Mouse (Mus musculus): Measurements from ENCODE around the gene Vdac1. TPM values are rescaled to one million over a fixed set of nuclear protein-coding genes. Genes with fewer than 3 reads are reported as not detected.
A peak's percentile ranks its signal among the peaks of the same experiment; 100 is the strongest.
"Not testable (repeated sequence)": the region's sequence is repeated elsewhere in the genome, so short reads cannot be mapped to it uniquely, and the experiment has no call there.

The Vdac1 gene
- polyA plus RNA-seq, 1 experiment, result 341 TPM

GRCm38 (mm10) chr11:52350924-52351323 lies 9.7 kb upstream of the Vdac1 start:
- peaks cover 15% of the 10 kb centered on the region; the same call in 1 of the 2 replicates for H3K4me1 ChIP-seq (ENCODE audit: control insufficient read depth, insufficient read depth, low read length)
- no peak overlapping the region for H3K4me3 ChIP-seq (ENCODE audit: insufficient read depth, low read depth, low read length)
- 4% methylated on average over 9 of the region's 9 CpGs for WGBS
- no peaks in the 10 kb centered on the region for H3K36me3 ChIP-seq (ENCODE audit: control insufficient read depth, insufficient read depth, low read length)
- H3K27ac ChIP-seq (ENCODE audit: insufficient read depth, low read depth, low read length), result peak overlapping the region; percentile 40; the same call in 1 of the 2 replicates
- DNase-seq, result peak; percentile 87
- no peaks in the 10 kb centered on the region for H3K27me3 ChIP-seq (replicated peaks; ENCODE audit: control insufficient read depth, insufficient read depth, low read length)
- no peak for TF ChIP-seq POLR2A (IDR thresholded peaks at IDR 0.05; ENCODE audit: low read depth, low read length)
- TF ChIP-seq CTCF (conservative IDR thresholded peaks at IDR 0.05; ENCODE audit: insufficient read depth, insufficient read length, low read depth, low read length), result peak; percentile 41

- Histone ChIP-seq H3K27me3 (replicated peaks; ENCODE audit: control insufficient read depth, insufficient read depth, low read length) (no peaks in the 10 kb centered on the region), H3K4me1 (ENCODE audit: control insufficient read depth, insufficient read depth, low read length) (peaks cover 12% of the 10 kb centered on the region; the same call in 1 of the 2 replicates), H3K36me3 (ENCODE audit: control insufficient read depth, insufficient read depth, low read length) (no peaks in the 10 kb centered on the region), H3K4me3 (ENCODE audit: insufficient read depth, low read depth, low read length) (no peak overlapping the region), H3K27ac (ENCODE audit: insufficient read depth, low read depth, low read length) (no peak overlapping the region)
- WGBS, result 93% methylated on average over 3 of the region's 3 CpGs
- no peak for DNase-seq
- no peak for TF ChIP-seq CTCF (conservative IDR thresholded peaks at IDR 0.05; ENCODE audit: insufficient read depth, insufficient read length, low read depth, low read length)
- TF ChIP-seq POLR2A (IDR thresholded peaks at IDR 0.05; ENCODE audit: low read depth, low read length), result no peak
These were observed 8.4 kb upstream of the Vdac1 start for GRCm38 (mm10) chr11:52352271-52352670.

- no peak for DNase-seq
- WGBS, result 87% methylated on average over 5 of the region's 5 CpGs
- no peaks in the 10 kb centered on the region for H3K27me3 ChIP-seq (replicated peaks; ENCODE audit: control insufficient read depth, insufficient read depth, low read length)
- H3K4me3 ChIP-seq (ENCODE audit: insufficient read depth, low read depth, low read length), result no peak overlapping the region
- H3K36me3 ChIP-seq (ENCODE audit: control insufficient read depth, insufficient read depth, low read length), result no peaks in the 10 kb centered on the region
- H3K27ac ChIP-seq (ENCODE audit: insufficient read depth, low read depth, low read length), result no peak overlapping the region
- TF ChIP-seq CTCF (conservative IDR thresholded peaks at IDR 0.05; ENCODE audit: insufficient read depth, insufficient read length, low read depth, low read length) (no peak), POLR2A (IDR thresholded peaks at IDR 0.05; ENCODE audit: low read depth, low read length) (no peak)
- peaks cover 19% of the 10 kb centered on the region for H3K4me1 ChIP-seq (ENCODE audit: control insufficient read depth, insufficient read depth, low read length)
These were observed 6.0 kb upstream of the Vdac1 start for GRCm38 (mm10) chr11:52354644-52355043.

- Histone ChIP-seq H3K27me3 (replicated peaks; ENCODE audit: control insufficient read depth, insufficient read depth, low read length) (no peaks in the 10 kb centered on the region), H3K4me3 (ENCODE audit: insufficient read depth, low read depth, low read length) (no peak overlapping the region), H3K27ac (ENCODE audit: insufficient read depth, low read depth, low read length) (no peak overlapping the region), H3K4me1 (ENCODE audit: control insufficient read depth, insufficient read depth, low read length) (peaks cover 22% of the 10 kb centered on the region), H3K36me3 (ENCODE audit: control insufficient read depth, insufficient read depth, low read length) (no peaks in the 10 kb centered on the region)
- 86% methylated on average over 1 of the region's 1 CpGs for WGBS
- DNase-seq, result peak; percentile 21
- peak; percentile 28; the same call in 1 of the 2 replicates for TF ChIP-seq CTCF (conservative IDR thresholded peaks at IDR 0.05; ENCODE audit: insufficient read depth, insufficient read length, low read depth, low read length)
- no peak for TF ChIP-seq POLR2A (IDR thresholded peaks at IDR 0.05; ENCODE audit: low read depth, low read length)
These were observed 5.1 kb upstream of the Vdac1 start for GRCm38 (mm10) chr11:52355601-52356000.

GRCm38 (mm10) chr11:52357091-52357490 lies 3.6 kb upstream of the Vdac1 start:
- WGBS, result 81% methylated on average over 5 of the region's 5 CpGs
- peaks cover 12% of the 10 kb centered on the region for H3K4me1 ChIP-seq (ENCODE audit: control insufficient read depth, insufficient read depth, low read length)
- H3K27me3 ChIP-seq (replicated peaks; ENCODE audit: control insufficient read depth, insufficient read depth, low read length); DNase-seq; H3K27ac ChIP-seq (ENCODE audit: insufficient read depth, low read depth, low read length); H3K36me3 ChIP-seq (ENCODE audit: control insufficient read depth, insufficient read depth, low read length); H3K4me3 ChIP-seq (ENCODE audit: insufficient read depth, low read depth, low read length): not testable (repeated sequence)

- H3K4me3 ChIP-seq (ENCODE audit: insufficient read depth, low read depth, low read length), result no peak overlapping the region
- TF ChIP-seq CTCF (conservative IDR thresholded peaks at IDR 0.05; ENCODE audit: insufficient read depth, insufficient read length, low read depth, low read length) (no peak), POLR2A (IDR thresholded peaks at IDR 0.05; ENCODE audit: low read depth, low read length) (no peak)
- peak overlapping the region; percentile 18; the same call in 1 of the 2 replicates for H3K27ac ChIP-seq (ENCODE audit: insufficient read depth, low read depth, low read length)
- DNase-seq, result peak; percentile 89
- no peaks in the 10 kb centered on the region for H3K36me3 ChIP-seq (ENCODE audit: control insufficient read depth, insufficient read depth, low read length)
- peaks cover 16% of the 10 kb centered on the region for H3K4me1 ChIP-seq (ENCODE audit: control insufficient read depth, insufficient read depth, low read length)
- WGBS, result 22% methylated on average over 4 of the region's 4 CpGs
- no peaks in the 10 kb centered on the region for H3K27me3 ChIP-seq (replicated peaks; ENCODE audit: control insufficient read depth, insufficient read depth, low read length)
These were observed 2.1 kb upstream of the Vdac1 start for GRCm38 (mm10) chr11:52358520-52358919.

- WGBS, result 18% methylated on average over 22 of the region's 22 CpGs
- peak overlapping the region; percentile 82 for H3K4me3 ChIP-seq (ENCODE audit: insufficient read depth, low read depth, low read length)
- peak overlapping the region; percentile 97 for H3K27ac ChIP-seq (ENCODE audit: insufficient read depth, low read depth, low read length)
- no peaks in the 10 kb centered on the region for H3K27me3 ChIP-seq (replicated peaks; ENCODE audit: control insufficient read depth, insufficient read depth, low read length)
- DNase-seq, result peak; percentile 85
- no peaks in the 10 kb centered on the region for H3K36me3 ChIP-seq (ENCODE audit: control insufficient read depth, insufficient read depth, low read length)
- H3K4me1 ChIP-seq (ENCODE audit: control insufficient read depth, insufficient read depth, low read length), result peaks cover 21% of the 10 kb centered on the region
- TF ChIP-seq POLR2A (IDR thresholded peaks at IDR 0.05; ENCODE audit: low read depth, low read length), result no peak
- no peak for TF ChIP-seq CTCF (conservative IDR thresholded peaks at IDR 0.05; ENCODE audit: insufficient read depth, insufficient read length, low read depth, low read length)
These were observed 782 bp upstream of the Vdac1 start for GRCm38 (mm10) chr11:52359686-52360470.
